Mouse (Mus musculus) telencephalon, adult 2 months (tissue): ENCODE measurements around the gene H2al2c.
"Not testable (repeated sequence)": the region's sequence is repeated elsewhere in the genome, so short reads cannot be mapped to it uniquely, and the experiment has no call there.

Experiments used
- DNase-seq: peaks from one replicate; pipeline ENCODE4 v3.0.0-alpha.2; 2011; ENCODE audit warnings: low read depth, low spot score

The H2al2c gene

DNA sequence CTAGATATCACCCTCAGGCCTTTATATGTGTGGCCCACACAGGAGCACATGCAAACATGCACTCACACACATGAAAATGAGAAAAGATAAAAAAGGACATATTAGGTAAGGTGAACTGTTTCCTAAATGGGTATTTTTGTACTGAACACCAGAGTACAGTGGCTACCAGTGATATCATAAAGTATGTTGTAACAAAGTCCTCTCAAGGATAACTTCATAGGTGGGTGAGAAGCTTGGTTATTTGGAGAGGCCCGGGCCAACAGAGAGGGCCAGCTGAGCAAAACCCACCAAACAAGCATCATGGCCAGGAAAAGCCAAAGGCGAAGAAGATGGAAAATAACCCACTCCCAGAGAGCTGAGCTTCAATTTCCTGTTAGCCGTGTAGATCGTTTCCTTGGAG is at the start of gene H2al2c:
H2al2c (plus strand) TSS at position 301 of the 400 bp plus-strand sequence.
- not testable (repeated sequence) for DNase-seq
